In the genomic region with DNA sequence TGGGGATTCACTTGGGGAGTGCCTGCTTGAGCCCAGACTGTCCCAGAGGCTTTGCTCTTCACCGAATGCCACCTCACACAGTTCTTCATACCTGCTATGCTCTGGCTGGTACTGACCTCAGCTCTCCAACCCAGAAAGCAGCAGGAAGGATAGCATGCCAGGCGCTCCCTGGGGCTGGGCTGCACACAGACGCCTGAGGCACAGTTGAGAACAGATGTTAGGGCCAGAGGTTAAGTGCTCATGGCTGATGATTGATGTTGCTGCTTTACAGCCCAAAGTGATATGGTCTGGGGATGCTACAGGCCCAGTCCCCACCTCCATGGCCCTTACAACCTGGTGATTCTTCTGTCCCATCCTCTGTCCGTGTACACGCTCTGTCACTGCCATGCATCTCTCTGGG, we compare ENCODE assay signal across 24 mouse cellular contexts. TPM values are rescaled to one million over a fixed set of nuclear protein-coding genes. Genes with fewer than 3 reads are reported as not detected.
DNase-seq lines count a peak whose midpoint lies in the region; ATAC-seq and TF ChIP-seq lines count a peak whose summit lies in the region.
"Had no signal": no experiment of that assay in that cellular context is flagged by ENCODE, and none has a peak within 500 bp of the region (broad histone marks: within the 10 kb centered on the region; RNA-seq: fewer than 3 reads in every experiment).

No protein-coding gene starts in this region.

- no peak overlapping the region for H3K4me3 ChIP-seq in midbrain, embryonic 10.5 days
- no peak overlapping the region for H3K4me3 ChIP-seq in midbrain, postnatal 0 days (ENCODE audit: low read depth, low read length)
- H3K4me3 ChIP-seq: embryonic facial prominence, embryonic 13.5 days; forebrain, embryonic 13.5 days; lung, embryonic 15.5 days; myocyte had no signal

- no peaks in the 10 kb centered on the region for H3K36me3 ChIP-seq in midbrain, embryonic 10.5 days
- no peaks in the 10 kb centered on the region for H3K36me3 ChIP-seq in midbrain, postnatal 0 days (ENCODE audit: insufficient read depth, low read length)
- H3K36me3 ChIP-seq: lung, embryonic 15.5 days had no signal

- no peaks in the 10 kb centered on the region for H3K9me3 ChIP-seq in midbrain, embryonic 10.5 days (replicated peaks)
- H3K9me3 ChIP-seq in midbrain, postnatal 0 days (ENCODE audit: low read length): no peaks in the 10 kb centered on the region
- H3K9me3 ChIP-seq: embryonic facial prominence, embryonic 13.5 days; forebrain, embryonic 13.5 days; lung, embryonic 15.5 days; megakaryocyte, embryonic 14.5 days had no signal

- intact Hi-C loops in left cerebral cortex, postnatal 4 days (cut with DNase I): no loop called here

- no peak for ATAC-seq in midbrain, postnatal 0 days (ENCODE audit: low FRiP score)
- ATAC-seq: forebrain, embryonic 13.5 days; Patski had no signal

- no peak overlapping the region for H3K9ac ChIP-seq in midbrain, postnatal 0 days (replicated peaks; ENCODE audit: low read length, poor library complexity, severe bottlenecking)
- H3K9ac ChIP-seq: embryonic facial prominence, embryonic 13.5 days; forebrain, embryonic 13.5 days; lung, embryonic 15.5 days had no signal

- WGBS in midbrain, embryonic 10.5 days: 73% methylated on average over 5 of the region's 5 CpGs
- WGBS in midbrain, postnatal 0 days: 81% methylated on average over 5 of the region's 5 CpGs

- no peak for DNase-seq in midbrain, embryonic 10.5 days (ENCODE audit: low spot score)
- no peak for DNase-seq in midbrain, postnatal 0 days (ENCODE audit: low spot score)
- peak; percentile 56 for DNase-seq in embryo, embryonic 11.5 days (ENCODE audit: low read depth, low spot score)
- DNase-seq in hindlimb bud, embryonic 11.5 days (ENCODE audit: extremely low spot score, low read depth, low spot score): peak; percentile 66
- peak; percentile 54 for DNase-seq in retina, embryonic 14.5 days (ENCODE audit: low spot score)
- no peak for DNase-seq in right cerebral cortex, adult 2 months (ENCODE audit: low spot score in 2 of 2)
- no peak for DNase-seq in lung, postnatal 14 days
- no peak for DNase-seq in left cerebral cortex, postnatal 4 days
- DNase-seq: adrenal gland, adult 8-10 months; cerebellum, adult 9-10 months; heart, postnatal 36 days; thymus, postnatal 36 days had no signal

- H3K27ac ChIP-seq in midbrain, embryonic 10.5 days (replicated peaks): peak overlapping the region; percentile 59
- H3K27ac ChIP-seq in midbrain, postnatal 0 days (ENCODE audit: low read depth, low read length): no peak overlapping the region
- H3K27ac ChIP-seq: embryonic facial prominence, embryonic 13.5 days; forebrain, embryonic 13.5 days; lung, embryonic 15.5 days had no signal

- peaks cover 35% of the 10 kb centered on the region for H3K4me1 ChIP-seq in midbrain, embryonic 10.5 days
- 0 out of 2 replicates have a peak, but pooled peaks cover 3% of the 10 kb centered on the region for H3K4me1 ChIP-seq in midbrain, postnatal 0 days (ENCODE audit: insufficient read depth, low read length)
- H3K4me1 ChIP-seq: forebrain, embryonic 13.5 days; megakaryocyte, embryonic 14.5 days had no signal

- TF ChIP-seq CTCF in midbrain, postnatal 0 days (IDR thresholded peaks at IDR 0.05): no peak

- H3K4me2 ChIP-seq in midbrain, postnatal 0 days (ENCODE audit: low read depth, low read length, poor library complexity, severe bottlenecking): no peak overlapping the region
- H3K4me2 ChIP-seq: embryonic facial prominence, embryonic 13.5 days; forebrain, embryonic 13.5 days; liver, embryonic 11.5 days; lung, embryonic 15.5 days had no signal

- H3K27me3 ChIP-seq in midbrain, embryonic 10.5 days (ENCODE audit: low read depth, poor library complexity, severe bottlenecking): peaks cover 3% of the 10 kb centered on the region; the same call in 1 of the 2 replicates
- H3K27me3 ChIP-seq in midbrain, postnatal 0 days (ENCODE audit: insufficient read depth, low read length): no peaks in the 10 kb centered on the region
- H3K27me3 ChIP-seq: CH12.LX; embryonic facial prominence, embryonic 13.5 days; forebrain, embryonic 13.5 days; lung, embryonic 15.5 days; Patski had no signal

RNA-seq across cellular contexts. Expression of a gene that starts 59.1 kb away (rescaled TPM):
- polyA plus RNA-seq in midbrain, embryonic 10.5 days (2016; fragmentation: Nextera tagmentation; extraction: Ambion mirVana): 7.7 and 15.9 TPM in 2 replicates
- 13.1 and 27.1 TPM in 2 replicates for total RNA-seq in midbrain, postnatal 0 days (2014; rRNA removed)
- 36.8 and 37.2 TPM in 2 replicates for polyA plus RNA-seq in midbrain, postnatal 0 days (2015; fragmentation: Nextera tagmentation; extraction: Ambion mirVana)
- 1 to 10 TPM; 3.4 to 3.6 TPM for total RNA-seq in left cerebral cortex, postnatal 4 days (2021)
- total RNA-seq: adrenal gland, adult 8-10 months; CH12.LX; gastrocnemius, adult 8-10 months; heart, adult 8-10 months; heart, postnatal 36 days had no signal
- polyA plus RNA-seq: liver, embryonic 11.5 days; lung, embryonic 15.5 days; myocyte; Patski; small intestine, adult 2 months; stomach, embryonic 14.5 days had no signal

Comparison
In these comparisons a context has a peak if more than half of its experiments do, and no peak if none do; other contexts are left out.
1. DNase-seq: peak in embryo, embryonic 11.5 days (single experiment), hindlimb bud, embryonic 11.5 days (single experiment) and retina, embryonic 14.5 days (single experiment); none in midbrain, embryonic 10.5 days (single experiment), midbrain, postnatal 0 days (single experiment), right cerebral cortex, adult 2 months (0 of 2), lung, postnatal 14 days (single experiment) and left cerebral cortex, postnatal 4 days (single experiment).